Mouse (Mus musculus): Measurements from ENCODE around the gene Gnptg.

DNA sequence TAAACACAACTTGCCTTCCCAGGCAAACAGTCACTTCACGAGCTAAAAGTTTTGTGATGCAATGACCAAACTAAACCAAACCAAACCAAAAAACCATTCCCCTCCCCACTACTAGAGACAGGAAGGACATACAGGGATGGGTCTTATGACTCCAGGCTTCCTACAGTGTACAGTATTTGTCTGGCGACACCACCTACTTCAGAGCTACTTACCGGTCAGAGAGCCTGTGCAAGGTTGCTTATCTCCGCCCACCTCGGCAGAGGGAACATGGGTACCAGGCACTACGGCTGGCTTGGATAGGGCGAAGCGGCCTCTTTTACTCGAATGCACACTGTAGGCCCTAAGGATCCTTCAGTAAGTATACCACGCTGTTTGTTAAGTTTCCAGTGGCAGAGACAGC lies 32.4 kb upstream of the Gnptg start:
- TF ChIP-seq CTCF (IDR thresholded peaks at IDR 0.05; ENCODE audit: low read depth) (0 out of 2 replicates have a peak, but pooled peaks have one; percentile 7), EP300 (IDR thresholded peaks at IDR 0.05; ENCODE audit: low read depth) (no peak)
